Mouse (Mus musculus): ENCODE results near the gene Crybg2. TPM values are rescaled to one million over a fixed set of nuclear protein-coding genes. Genes with fewer than 3 reads are reported as not detected.

Crybg2 gene
- total RNA-seq, 2 experiments from 2014 or later, result not detected

DNA sequence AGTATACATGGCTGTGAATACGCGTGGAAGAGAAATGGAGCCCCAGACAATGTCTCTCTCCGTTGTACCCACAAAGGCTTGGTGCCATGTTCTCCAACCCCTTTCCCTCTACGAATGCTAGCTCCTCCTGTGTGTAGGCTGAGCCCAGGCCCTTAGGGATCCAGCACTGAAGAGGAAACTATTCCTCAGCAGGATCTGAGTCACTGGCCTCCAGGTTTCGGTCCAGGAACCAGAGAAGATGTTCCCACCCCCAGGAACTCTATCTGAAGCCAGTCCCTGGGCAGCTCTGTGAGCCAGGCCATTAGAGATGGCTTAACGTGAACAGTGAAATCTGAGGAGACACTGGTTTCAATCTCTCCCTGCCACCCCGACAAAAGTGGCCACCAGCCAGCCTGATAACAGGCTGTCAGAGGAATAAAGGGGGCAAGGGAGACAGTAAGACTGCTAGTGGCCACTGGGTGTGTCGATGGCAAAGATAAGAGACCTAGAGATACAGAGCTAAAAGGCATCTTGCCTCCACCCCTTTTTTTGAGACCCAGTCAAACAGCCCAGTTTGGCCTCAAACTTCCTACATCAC, 72.0 kb downstream of the Crybg2 start:
- no peak for ATAC-seq (replicated peaks; ENCODE audit: low FRiP score, poor library complexity, severe bottlenecking)

DNA sequence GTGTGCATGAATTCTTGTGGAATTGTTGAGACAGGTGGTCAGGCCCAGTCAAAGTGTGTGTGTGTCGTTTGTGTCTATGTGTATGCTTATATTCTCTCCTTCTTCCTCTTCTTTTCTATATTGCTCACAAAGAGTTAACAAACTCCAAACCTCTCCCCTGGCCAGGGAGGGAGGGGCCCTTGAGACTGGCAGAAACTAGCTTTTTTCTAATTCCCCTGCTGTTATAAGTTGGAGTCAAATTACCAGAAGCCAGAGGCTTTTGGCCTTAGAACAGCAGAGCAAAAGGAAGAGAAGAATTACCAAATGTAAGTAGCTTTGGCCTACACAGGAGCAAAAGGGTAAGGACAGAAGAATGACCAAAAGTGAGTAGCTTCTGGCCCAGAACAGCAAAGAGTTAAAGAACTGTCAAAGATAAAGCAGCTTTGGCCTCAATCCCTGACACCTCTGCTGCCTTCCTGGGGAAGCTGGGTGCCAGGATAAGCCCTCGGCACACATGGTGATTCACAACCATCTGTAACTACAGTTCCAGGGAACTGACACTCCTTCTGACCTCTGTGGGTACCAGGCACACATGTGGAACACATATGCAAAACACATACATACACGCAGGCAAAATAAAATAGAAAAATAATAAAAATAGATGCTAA, 75.8 kb downstream of the Crybg2 start:
- ATAC-seq (replicated peaks; ENCODE audit: low FRiP score, poor library complexity, severe bottlenecking), result no peak

DNA sequence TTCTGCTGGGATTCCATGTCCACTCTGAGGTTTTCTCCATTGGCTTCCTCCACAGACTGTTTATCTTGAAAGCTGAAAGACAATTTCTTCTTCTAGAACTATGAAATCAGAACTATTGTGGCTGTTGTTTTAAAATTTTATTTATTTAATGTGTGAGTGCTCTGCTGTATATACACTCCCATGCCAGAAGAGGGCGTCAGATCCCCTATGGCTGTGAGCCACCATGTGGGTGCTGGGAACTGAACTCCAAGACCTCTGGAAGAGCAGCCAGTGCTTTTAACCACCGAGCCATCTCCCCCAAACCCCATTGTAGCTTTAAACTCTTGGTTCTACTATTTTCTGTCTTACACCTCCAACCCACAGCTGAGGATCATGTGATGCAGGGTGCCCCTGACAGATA, 78.2 kb downstream of the Crybg2 start:
- ATAC-seq (replicated peaks; ENCODE audit: low FRiP score, poor library complexity, severe bottlenecking), result no peak

Other genes with a start within 250 kb of the Crybg2 start
- gene Rps6ka1, start 173.0 kb upstream of the Crybg2 start, total RNA-seq (2015; ENCODE audit: low replicate concordance), result 40.0 and 40.1 TPM in 2 replicates
- 67.2 and 89.1 TPM in 2 replicates for gene Rps6ka1, start 173.0 kb upstream of the Crybg2 start, total RNA-seq (2017; ENCODE audit: low replicate concordance)
- 970 and 984 TPM in 2 replicates for gene Hmgn2, start 92.2 kb upstream of the Crybg2 start, total RNA-seq (2015; ENCODE audit: low replicate concordance)
- 403 and 537 TPM in 2 replicates for gene Hmgn2, start 92.2 kb upstream of the Crybg2 start, total RNA-seq (2017; ENCODE audit: low replicate concordance)
- gene Dhdds, start 59.9 kb upstream of the Crybg2 start, total RNA-seq (2015; ENCODE audit: low replicate concordance), result 9.6 and 17.3 TPM in 2 replicates
- 6.6 and 12.2 TPM in 2 replicates for gene Dhdds, start 59.9 kb upstream of the Crybg2 start, total RNA-seq (2017; ENCODE audit: low replicate concordance)
- 3.3 TPM in 1 of 2 replicates, not detected in the other for gene Lin28a, start 42.0 kb upstream of the Crybg2 start, total RNA-seq (2015; ENCODE audit: low replicate concordance)
- gene Lin28a, start 42.0 kb upstream of the Crybg2 start, total RNA-seq (2017; ENCODE audit: low replicate concordance), result 6.4 and 8.9 TPM in 2 replicates
- not detected in 2 replicates for gene Zfp683, start 7.0 kb upstream of the Crybg2 start, total RNA-seq (2015; ENCODE audit: low replicate concordance)
- not detected in 2 replicates for gene Zfp683, start 7.0 kb upstream of the Crybg2 start, total RNA-seq (2017; ENCODE audit: low replicate concordance)
- gene Cd52, start 34.3 kb downstream of the Crybg2 start, total RNA-seq (2015; ENCODE audit: low replicate concordance), result 324 and 347 TPM in 2 replicates
- 146 and 324 TPM in 2 replicates for gene Cd52, start 34.3 kb downstream of the Crybg2 start, total RNA-seq (2017; ENCODE audit: low replicate concordance)
- gene Ubxn11, start 41.8 kb downstream of the Crybg2 start, total RNA-seq (2015; ENCODE audit: low replicate concordance), result 0.84 TPM in 1 of 2 replicates, not detected in the other
- gene Ubxn11, start 41.8 kb downstream of the Crybg2 start, total RNA-seq (2017; ENCODE audit: low replicate concordance), result 2.4 TPM in 1 of 2 replicates, not detected in the other
- 231 and 242 TPM in 2 replicates for gene Sh3bgrl3, start 68.0 kb downstream of the Crybg2 start, total RNA-seq (2015; ENCODE audit: low replicate concordance)
- 56.2 and 119 TPM in 2 replicates for gene Sh3bgrl3, start 68.0 kb downstream of the Crybg2 start, total RNA-seq (2017; ENCODE audit: low replicate concordance)
- gene Cep85, start 126.3 kb downstream of the Crybg2 start, total RNA-seq (2015; ENCODE audit: low replicate concordance), result 20.3 and 29.2 TPM in 2 replicates
- gene Cep85, start 126.3 kb downstream of the Crybg2 start, total RNA-seq (2017; ENCODE audit: low replicate concordance), result 50.7 and 68.1 TPM in 2 replicates
- gene Gm7534, start 142.2 kb downstream of the Crybg2 start, total RNA-seq (2015; ENCODE audit: low replicate concordance), result not detected in 2 replicates
- gene Gm7534, start 142.2 kb downstream of the Crybg2 start, total RNA-seq (2017; ENCODE audit: low replicate concordance), result not detected in 2 replicates
- gene Catsper4, start 166.6 kb downstream of the Crybg2 start, total RNA-seq (2015; ENCODE audit: low replicate concordance), result not detected in 2 replicates
- not detected in 2 replicates for gene Catsper4, start 166.6 kb downstream of the Crybg2 start, total RNA-seq (2017; ENCODE audit: low replicate concordance)
- gene Cnksr1, start 177.6 kb downstream of the Crybg2 start, total RNA-seq (2015; ENCODE audit: low replicate concordance), result not detected in 2 replicates
- gene Cnksr1, start 177.6 kb downstream of the Crybg2 start, total RNA-seq (2017; ENCODE audit: low replicate concordance), result not detected in 2 replicates
- gene E130218I03Rik, start 182.8 kb downstream of the Crybg2 start, total RNA-seq (2015; ENCODE audit: low replicate concordance), result not detected in 2 replicates
- 0.70 TPM in 1 of 2 replicates, not detected in the other for gene E130218I03Rik, start 182.8 kb downstream of the Crybg2 start, total RNA-seq (2017; ENCODE audit: low replicate concordance)
- 0.38 and 0.63 TPM in 2 replicates for gene Zfp593, start 184.8 kb downstream of the Crybg2 start, total RNA-seq (2015; ENCODE audit: low replicate concordance)
- gene Zfp593, start 184.8 kb downstream of the Crybg2 start, total RNA-seq (2017; ENCODE audit: low replicate concordance), result 0.84 and 1.4 TPM in 2 replicates
- not detected in 2 replicates for gene Gm30191, start 186.1 kb downstream of the Crybg2 start, total RNA-seq (2015; ENCODE audit: low replicate concordance)
- not detected in 2 replicates for gene Gm30191, start 186.1 kb downstream of the Crybg2 start, total RNA-seq (2017; ENCODE audit: low replicate concordance)
- gene Grrp1, start 193.3 kb downstream of the Crybg2 start, total RNA-seq (2015; ENCODE audit: low replicate concordance), result not detected in 2 replicates
- not detected in 2 replicates for gene Grrp1, start 193.3 kb downstream of the Crybg2 start, total RNA-seq (2017; ENCODE audit: low replicate concordance)
- gene Pdik1l, start 227.1 kb downstream of the Crybg2 start, total RNA-seq (2015; ENCODE audit: low replicate concordance), result 9.8 and 12.3 TPM in 2 replicates
- gene Pdik1l, start 227.1 kb downstream of the Crybg2 start, total RNA-seq (2017; ENCODE audit: low replicate concordance), result 13.2 and 16.2 TPM in 2 replicates

Data from erythroblast, adult 5-6 weeks (primary cell).